Mouse (Mus musculus) embryonic fibroblast, embryonic 13.5 days (primary cell): Measurements from ENCODE around the gene Hdac6.

Experiments
- CTCF ChIP-seq: IDR thresholded peaks from 2 replicates; pipeline ENCODE4 v1.5.1; 2011; ENCODE audit warnings: mild to moderate bottlenecking, control low read depth, low read length, moderate library complexity, borderline replicate concordance; ENCODE audit not compliant: insufficient read depth
- POLR2A ChIP-seq: IDR thresholded peaks from 2 replicates; pipeline ENCODE4 v1.6.1; 2011; ENCODE audit warnings: low read depth, mild to moderate bottlenecking, control low read depth, low read length, moderate library complexity

DNA sequence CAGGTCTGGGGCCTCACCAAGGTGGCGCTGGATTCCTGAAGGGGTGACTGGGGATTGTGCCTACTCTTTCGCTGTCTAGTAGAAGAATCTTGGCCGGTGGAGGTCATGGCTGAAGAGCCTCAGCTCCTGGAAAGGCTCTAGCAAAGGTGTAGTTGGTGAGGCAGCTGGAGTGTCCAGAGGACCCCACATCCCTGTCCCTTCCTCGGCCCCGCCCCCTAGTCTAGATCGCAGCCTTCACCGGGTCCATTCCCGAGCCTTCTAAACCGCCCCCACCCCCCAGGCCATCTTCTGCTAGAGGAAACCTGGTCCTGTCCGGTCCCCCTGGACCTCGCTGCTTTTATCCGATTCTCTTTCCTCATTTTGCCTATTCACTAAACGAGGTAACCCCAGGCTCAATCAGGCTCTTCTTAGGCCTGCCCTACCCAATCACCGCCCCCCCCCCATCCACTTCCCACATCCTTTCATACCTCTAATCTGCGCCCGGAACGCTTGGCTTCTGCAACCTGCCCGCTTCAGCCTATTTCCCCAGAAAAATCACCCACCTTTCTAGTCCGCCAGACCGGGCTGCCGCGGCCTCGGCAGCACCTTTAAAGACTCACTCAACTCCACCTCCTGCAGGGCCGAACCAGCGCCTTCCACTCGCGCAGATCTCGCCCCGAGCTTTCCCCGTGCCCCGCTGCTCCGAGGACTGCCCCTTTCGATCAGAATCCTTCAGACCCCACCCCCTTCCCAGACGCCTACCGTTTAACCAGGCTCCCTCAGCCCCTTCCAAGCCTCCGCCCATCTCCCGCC is at the start of gene Hdac6:
- peak; percentile 73 for TF ChIP-seq POLR2A
- no peak for TF ChIP-seq CTCF
